Mouse (Mus musculus): ENCODE measurements around the gene Iqschfp. TPM values are rescaled to one million over a fixed set of nuclear protein-coding genes. Genes with fewer than 3 reads are reported as not detected.
A peak's percentile ranks its signal among the peaks of the same experiment; 100 is the strongest.

The Iqschfp gene
- polyA plus RNA-seq, 1 experiment from 2014 or later: 0.45 TPM

- Histone ChIP-seq H3K9me3 (replicated peaks) (no peaks in the 10 kb centered on the region), H3K4me1 (peaks cover 4% of the 10 kb centered on the region; the same call in 1 of the 2 replicates), H3K27me3 (no peaks in the 10 kb centered on the region), H3K4me2 (replicated peaks) (no peak overlapping the region), H3K9ac (no peak overlapping the region), H3K4me3 (no peak overlapping the region), H3K27ac (no peak overlapping the region), H3K36me3 (no peaks in the 10 kb centered on the region)
- WGBS: 89% methylated on average over 4 of the region's 4 CpGs
- ATAC-seq (ENCODE audit: low FRiP score): no peak
Observed at GRCm38 (mm10) chr3:68267905-68268304, 375.9 kb downstream of the Iqschfp start.

DNA sequence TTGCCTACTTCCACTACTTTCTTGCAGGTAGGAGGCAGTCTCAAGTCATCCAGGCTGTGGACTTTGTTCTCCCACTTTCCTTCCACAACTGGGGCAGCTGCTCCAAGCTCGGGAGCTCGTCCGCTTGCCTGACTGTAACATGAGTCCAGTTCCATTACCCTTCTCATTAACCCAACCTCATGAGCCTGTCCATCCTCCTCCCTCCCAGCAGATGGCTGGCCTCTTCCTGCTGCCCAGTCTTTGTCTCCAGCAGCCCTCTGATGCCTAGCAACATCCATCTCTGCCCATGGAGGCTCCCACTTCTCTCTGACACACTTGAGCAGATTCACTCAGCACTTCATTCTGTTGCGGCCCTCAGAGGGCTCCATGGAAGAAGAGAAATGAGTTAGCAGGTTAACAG lies 377.2 kb downstream of the Iqschfp start:
- WGBS: 56% methylated on average over 4 of the region's 4 CpGs
- Histone ChIP-seq H3K27ac (peak overlapping the region; percentile 30; the same call in 1 of the 2 replicates), H3K4me1 (peaks cover 4% of the 10 kb centered on the region; the same call in 1 of the 2 replicates), H3K27me3 (no peaks in the 10 kb centered on the region), H3K9me3 (replicated peaks) (no peaks in the 10 kb centered on the region), H3K9ac (no peak overlapping the region), H3K36me3 (no peaks in the 10 kb centered on the region), H3K4me2 (replicated peaks) (no peak overlapping the region), H3K4me3 (no peak overlapping the region)
- ATAC-seq (ENCODE audit: low FRiP score): peak; percentile 39; the same call in 1 of the 2 replicates

DNA sequence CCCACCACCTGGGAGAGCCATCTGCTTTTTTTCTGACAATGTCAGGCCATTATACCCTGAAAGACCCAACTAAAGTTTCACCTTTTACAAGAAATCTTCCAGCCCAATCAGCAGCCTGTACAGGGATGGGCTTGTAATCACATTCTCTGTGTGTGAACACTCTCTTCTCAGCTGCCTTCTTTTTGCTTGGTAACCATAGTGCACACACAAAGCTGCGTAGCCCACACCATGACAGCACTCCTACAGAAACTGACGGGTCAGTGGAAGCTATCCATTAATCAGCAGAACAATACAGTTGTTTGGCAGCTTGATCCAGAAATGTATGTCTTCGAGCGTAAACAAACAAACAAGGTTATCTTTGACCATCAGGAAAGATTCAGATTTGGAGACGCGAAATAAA lies 378.2 kb downstream of the Iqschfp start:
- Histone ChIP-seq H3K9ac (no peak overlapping the region), H3K9me3 (replicated peaks) (no peaks in the 10 kb centered on the region), H3K4me3 (no peak overlapping the region), H3K27ac (peak overlapping the region; percentile 76), H3K36me3 (no peaks in the 10 kb centered on the region), H3K4me1 (peaks cover 4% of the 10 kb centered on the region; the same call in 1 of the 2 replicates), H3K27me3 (no peaks in the 10 kb centered on the region), H3K4me2 (replicated peaks) (no peak overlapping the region)
- WGBS: 59% methylated on average over 6 of the region's 6 CpGs
- peak; percentile 60 for ATAC-seq (ENCODE audit: low FRiP score)

DNA sequence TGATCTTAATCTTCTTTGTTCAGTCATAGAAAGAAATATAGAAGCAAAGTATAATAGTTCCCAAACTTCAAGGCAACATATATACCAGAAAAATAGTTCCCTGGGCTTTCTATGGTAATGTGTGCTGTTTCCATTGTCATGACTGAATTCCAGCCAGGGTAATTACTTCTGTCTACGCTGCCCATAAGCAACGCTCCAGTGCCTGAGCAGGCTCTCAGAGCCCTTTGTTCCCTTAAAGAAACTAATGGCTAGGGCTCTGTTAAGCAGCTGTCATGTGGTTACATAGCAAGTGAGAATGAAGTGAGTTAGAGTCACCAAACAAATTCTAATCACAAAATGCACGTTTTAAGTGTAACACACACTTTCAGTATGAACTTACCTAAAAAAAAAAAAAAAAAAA lies 379.4 kb downstream of the Iqschfp start:
- H3K4me1 ChIP-seq: peaks cover 4% of the 10 kb centered on the region; the same call in 1 of the 2 replicates
- H3K27me3 ChIP-seq: no peaks in the 10 kb centered on the region
- no peaks in the 10 kb centered on the region for H3K36me3 ChIP-seq
- H3K4me2 ChIP-seq (replicated peaks): no peak overlapping the region
- 24% methylated on average over 3 of the region's 3 CpGs for WGBS
- peak; percentile 67; the same call in 1 of the 2 replicates for ATAC-seq (ENCODE audit: low FRiP score)
- H3K27ac ChIP-seq: peak overlapping the region; percentile 76; the same call in 1 of the 2 replicates
- no peaks in the 10 kb centered on the region for H3K9me3 ChIP-seq (replicated peaks)
- H3K9ac ChIP-seq: no peak overlapping the region
- no peak overlapping the region for H3K4me3 ChIP-seq

DNA sequence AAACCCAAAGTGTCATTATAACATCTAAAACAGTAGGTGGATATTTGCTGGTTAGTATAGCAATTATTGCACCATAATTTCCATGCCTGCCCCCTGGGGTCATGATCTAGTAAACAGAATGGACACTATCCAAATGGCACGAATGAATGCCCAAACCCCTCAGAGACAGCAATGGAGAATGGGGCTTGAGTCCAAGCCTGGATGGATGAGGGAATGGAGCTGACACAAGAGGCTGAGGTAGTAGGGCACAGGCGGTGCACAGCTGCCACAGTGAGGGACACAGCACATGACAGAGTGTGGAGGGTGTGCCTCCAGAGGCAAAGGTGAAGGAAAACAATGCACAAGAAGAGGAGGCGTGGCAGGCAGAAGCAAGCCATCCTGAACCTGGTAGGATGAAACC lies 379.8 kb downstream of the Iqschfp start:
- WGBS: 50% methylated on average over 3 of the region's 3 CpGs
- no peak overlapping the region for H3K4me2 ChIP-seq (replicated peaks)
- ATAC-seq (ENCODE audit: low FRiP score): peak; percentile 75

DNA sequence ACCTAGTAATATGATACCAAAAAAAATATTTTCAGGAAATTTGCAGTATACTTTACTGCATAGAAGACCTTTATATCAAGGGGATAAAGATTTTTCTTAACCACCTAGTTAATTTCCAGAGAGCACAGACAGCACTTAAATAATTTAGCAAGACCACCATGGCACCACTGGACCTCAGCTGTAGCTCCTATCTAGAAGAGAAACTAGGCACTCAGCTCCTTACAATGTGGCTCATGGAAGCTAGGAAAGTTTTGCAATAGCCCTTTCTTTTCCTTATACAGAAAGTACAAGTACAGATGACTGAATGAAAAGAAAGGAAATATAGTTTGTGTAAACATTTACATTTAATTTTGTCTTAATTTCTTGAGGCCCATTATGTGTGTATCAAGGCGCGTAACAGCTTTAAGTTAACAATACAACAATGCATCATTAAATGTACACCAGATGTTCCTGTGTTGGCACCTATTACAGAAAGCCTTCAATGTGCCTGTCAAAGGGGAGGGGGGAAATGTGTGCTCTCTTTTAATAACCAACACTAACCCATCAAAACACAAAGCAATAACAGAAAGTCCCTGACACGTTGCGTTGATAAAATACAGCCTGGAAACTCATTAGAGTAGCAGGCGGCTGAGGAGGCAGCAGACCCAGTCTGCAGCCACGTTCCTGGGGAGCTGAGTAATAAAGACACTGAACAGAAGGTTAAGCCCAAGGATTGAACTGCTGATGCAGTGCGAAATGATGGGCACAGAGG lies 391.0 kb downstream of the Iqschfp start:
- WGBS: 40% methylated on average over 7 of the region's 7 CpGs
- ATAC-seq (ENCODE audit: low FRiP score): peak; percentile 72
- H3K4me2 ChIP-seq (replicated peaks): 0 out of 2 replicates have a peak overlapping the region, but pooled peaks have one; percentile 3

More for the DNA sequence above, 379.8 kb downstream of the Iqschfp start:
- H3K36me3 ChIP-seq: no peaks in the 10 kb centered on the region
- no peak overlapping the region for H3K9ac ChIP-seq
- H3K4me1 ChIP-seq: peaks cover 4% of the 10 kb centered on the region; the same call in 1 of the 2 replicates
- no peaks in the 10 kb centered on the region for H3K9me3 ChIP-seq (replicated peaks)
- no peaks in the 10 kb centered on the region for H3K27me3 ChIP-seq
- no peak overlapping the region for H3K4me3 ChIP-seq
- H3K27ac ChIP-seq: peak overlapping the region; percentile 66; the same call in 1 of the 2 replicates

GRCm38 (mm10) chr3:68283595-68283991 lies 391.6 kb downstream of the Iqschfp start:
- Histone ChIP-seq H3K4me3 (no peak overlapping the region), H3K4me1 (0 out of 2 replicates have a peak, but pooled peaks cover 7% of the 10 kb centered on the region), H3K4me2 (replicated peaks) (0 out of 2 replicates have a peak overlapping the region, but pooled peaks have one; percentile 3), H3K27me3 (no peaks in the 10 kb centered on the region), H3K9me3 (replicated peaks) (no peaks in the 10 kb centered on the region), H3K9ac (no peak overlapping the region), H3K27ac (peak overlapping the region; percentile 66), H3K36me3 (no peaks in the 10 kb centered on the region)
- 64% methylated on average over 10 of the region's 10 CpGs for WGBS
- no peak for ATAC-seq (ENCODE audit: low FRiP score)

More for the DNA sequence above, 391.0 kb downstream of the Iqschfp start:
- H3K27me3 ChIP-seq: no peaks in the 10 kb centered on the region
- no peaks in the 10 kb centered on the region for H3K36me3 ChIP-seq
- no peaks in the 10 kb centered on the region for H3K9me3 ChIP-seq (replicated peaks)
- H3K4me1 ChIP-seq: 0 out of 2 replicates have a peak, but pooled peaks cover 7% of the 10 kb centered on the region
- no peak overlapping the region for H3K9ac ChIP-seq
- no peak overlapping the region for H3K4me3 ChIP-seq
- H3K27ac ChIP-seq: peak overlapping the region; percentile 66

DNA sequence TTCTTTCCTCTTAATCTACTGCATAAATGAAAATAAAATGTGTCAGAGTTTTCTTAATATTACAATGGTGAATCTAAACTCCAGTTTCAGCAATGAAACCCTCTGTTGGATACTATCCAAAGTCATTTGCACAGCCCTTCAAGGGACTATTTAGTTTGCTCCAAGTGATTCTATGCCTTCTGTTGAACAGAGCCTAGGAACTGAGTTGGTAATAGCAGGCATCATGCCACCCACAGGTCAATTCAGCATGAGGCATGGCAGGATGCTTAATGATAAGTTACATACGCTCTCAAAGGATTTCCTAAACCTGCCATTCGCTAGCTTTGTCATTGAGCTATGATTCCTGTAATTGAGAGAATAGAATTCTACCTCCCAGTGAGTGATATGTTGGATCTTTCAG lies 392.5 kb downstream of the Iqschfp start:
- Histone ChIP-seq H3K4me1 (0 out of 2 replicates have a peak, but pooled peaks cover 7% of the 10 kb centered on the region), H3K4me3 (no peak overlapping the region), H3K4me2 (replicated peaks) (no peak overlapping the region), H3K9ac (no peak overlapping the region), H3K36me3 (no peaks in the 10 kb centered on the region), H3K27ac (no peak overlapping the region), H3K9me3 (replicated peaks) (no peaks in the 10 kb centered on the region), H3K27me3 (no peaks in the 10 kb centered on the region)
- 72% methylated on average over 2 of the region's 2 CpGs for WGBS
- ATAC-seq (ENCODE audit: low FRiP score): no peak

GRCm38 (mm10) chr3:68296752-68297151 lies 404.7 kb downstream of the Iqschfp start:
- no peaks in the 10 kb centered on the region for H3K4me1 ChIP-seq
- H3K27me3 ChIP-seq: no peaks in the 10 kb centered on the region
- H3K36me3 ChIP-seq: no peaks in the 10 kb centered on the region
- H3K4me2 ChIP-seq (replicated peaks): no peak overlapping the region
- no peaks in the 10 kb centered on the region for H3K9me3 ChIP-seq (replicated peaks)
- no peak overlapping the region for H3K4me3 ChIP-seq
- 87% methylated on average over 7 of the region's 7 CpGs for WGBS
- no peak for ATAC-seq (ENCODE audit: low FRiP score)
- H3K9ac ChIP-seq: no peak overlapping the region
- no peak overlapping the region for H3K27ac ChIP-seq

GRCm38 (mm10) chr3:68305647-68306046 lies 413.6 kb downstream of the Iqschfp start:
- 21% methylated on average over 1 of the region's 1 CpGs for WGBS
- H3K36me3 ChIP-seq: no peaks in the 10 kb centered on the region
- no peak overlapping the region for H3K4me3 ChIP-seq
- H3K4me2 ChIP-seq (replicated peaks): no peak overlapping the region
- no peaks in the 10 kb centered on the region for H3K9me3 ChIP-seq (replicated peaks)
- H3K9ac ChIP-seq: no peak overlapping the region
- H3K4me1 ChIP-seq: no peaks in the 10 kb centered on the region; the same call in 1 of the 2 replicates
- no peak for ATAC-seq (ENCODE audit: low FRiP score)
- H3K27ac ChIP-seq: no peak overlapping the region
- H3K27me3 ChIP-seq: no peaks in the 10 kb centered on the region

GRCm38 (mm10) chr3:68306726-68307125 lies 414.7 kb downstream of the Iqschfp start:
- Histone ChIP-seq H3K9me3 (replicated peaks) (no peaks in the 10 kb centered on the region), H3K4me2 (replicated peaks) (no peak overlapping the region), H3K36me3 (no peaks in the 10 kb centered on the region), H3K27me3 (no peaks in the 10 kb centered on the region), H3K4me1 (no peaks in the 10 kb centered on the region; the same call in 1 of the 2 replicates), H3K27ac (no peak overlapping the region), H3K4me3 (no peak overlapping the region), H3K9ac (no peak overlapping the region)
- ATAC-seq (ENCODE audit: low FRiP score): no peak
- WGBS: 28% methylated on average over 4 of the region's 4 CpGs

GRCm38 (mm10) chr3:68325575-68325974 lies 433.5 kb downstream of the Iqschfp start:
- no peak for ATAC-seq (ENCODE audit: low FRiP score)
- H3K4me2 ChIP-seq (replicated peaks): no peak overlapping the region
- H3K4me1 ChIP-seq: no peaks in the 10 kb centered on the region
- no peaks in the 10 kb centered on the region for H3K27me3 ChIP-seq
- 76% methylated on average over 6 of the region's 6 CpGs for WGBS
- H3K36me3 ChIP-seq: no peaks in the 10 kb centered on the region
- H3K4me3 ChIP-seq: no peak overlapping the region
- H3K9ac ChIP-seq: no peak overlapping the region
- no peaks in the 10 kb centered on the region for H3K9me3 ChIP-seq (replicated peaks)
- 0 out of 2 replicates have a peak overlapping the region, but pooled peaks have one; percentile 23 for H3K27ac ChIP-seq

Measured in hindbrain, embryonic 12.5 days (tissue).